Mouse (Mus musculus): ENCODE measurements around the gene AU040320. TPM values are rescaled to one million over a fixed set of nuclear protein-coding genes. Genes with fewer than 3 reads are reported as not detected.

The AU040320 gene
- polyA plus RNA-seq, 1 experiment from 2014 or later: 15.7 TPM

DNA sequence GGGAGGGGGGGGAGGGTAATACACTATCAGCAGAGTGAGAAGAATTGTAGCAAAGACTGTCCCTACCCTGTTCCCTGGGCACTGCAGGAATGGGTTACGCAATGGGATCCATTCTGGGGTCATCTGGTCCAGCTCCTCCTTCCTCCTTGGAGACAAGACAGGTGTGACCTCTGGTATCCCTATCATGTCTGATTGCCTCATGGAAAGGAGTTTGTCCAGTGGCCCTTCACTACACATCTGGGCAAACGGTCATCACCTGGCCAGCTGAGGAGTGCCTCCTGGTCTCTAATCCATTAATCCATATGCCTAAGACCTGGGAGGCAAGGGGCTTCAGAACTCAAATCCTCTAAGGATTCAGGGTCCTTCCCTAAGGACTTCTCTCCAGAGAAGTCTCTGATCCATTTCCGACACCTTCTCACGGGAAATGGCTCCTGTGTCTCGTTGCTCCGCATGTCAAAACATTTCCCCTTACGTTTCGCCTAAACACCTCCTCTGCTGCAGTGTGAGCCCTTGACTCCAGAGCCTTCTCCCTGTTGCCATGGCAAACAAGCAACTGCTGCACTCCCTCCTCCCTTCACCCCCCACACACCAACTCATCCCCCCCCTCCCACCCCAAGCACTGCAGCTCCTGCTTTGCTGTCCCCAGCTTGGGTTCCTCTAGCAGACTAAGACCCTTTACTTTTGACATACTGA, 2.3 kb upstream of the AU040320 start:
- peaks cover 47% of the 10 kb centered on the region for H3K36me3 ChIP-seq
- H3K4me3 ChIP-seq (replicated peaks): no peak overlapping the region
- no peaks in the 10 kb centered on the region for H3K27me3 ChIP-seq
- WGBS: 78% methylated on average over 8 of the region's 8 CpGs
- H3K4me1 ChIP-seq (replicated peaks): peaks cover 35% of the 10 kb centered on the region
- H3K9me3 ChIP-seq: no peaks in the 10 kb centered on the region
- ATAC-seq (ENCODE audit: insufficient number of reproducible peaks, insufficient read depth, low FRiP score, low TSS enrichment, low read depth): no peak
- H3K9ac ChIP-seq (replicated peaks): peak overlapping the region; percentile 71; the same call in 1 of the 2 replicates
- peak overlapping the region; percentile 98 for H3K4me2 ChIP-seq
- no peak overlapping the region for H3K27ac ChIP-seq

DNA sequence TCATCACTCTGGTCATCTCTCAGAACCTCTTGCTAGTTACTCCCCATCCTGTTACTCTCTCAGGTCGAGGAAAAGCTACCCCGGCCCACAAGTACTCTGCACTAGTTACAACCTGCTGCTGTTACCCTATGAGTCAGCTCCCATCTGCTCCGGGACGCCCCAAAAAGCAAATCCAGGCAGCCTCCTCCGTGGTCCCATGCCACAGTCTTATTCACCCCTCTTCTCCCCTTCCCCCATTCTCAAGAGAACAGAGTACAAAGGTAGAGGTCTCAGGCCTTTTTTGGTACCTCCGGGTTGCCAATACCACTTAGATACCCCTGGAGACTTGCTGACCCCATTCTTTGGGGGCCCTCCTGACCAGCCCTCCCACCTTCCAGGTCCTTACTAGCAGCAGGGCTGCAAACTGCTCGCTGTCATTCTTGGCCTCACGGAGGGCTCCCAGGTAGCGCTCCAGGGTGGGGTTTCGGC, 1.8 kb upstream of the AU040320 start:
- ATAC-seq (ENCODE audit: insufficient number of reproducible peaks, insufficient read depth, low FRiP score, low TSS enrichment, low read depth): no peak
- Histone ChIP-seq H3K27me3 (no peaks in the 10 kb centered on the region), H3K9ac (replicated peaks) (peak overlapping the region; percentile 71), H3K4me1 (replicated peaks) (peaks cover 35% of the 10 kb centered on the region), H3K9me3 (no peaks in the 10 kb centered on the region), H3K27ac (no peak overlapping the region), H3K4me2 (peak overlapping the region; percentile 98), H3K36me3 (peaks cover 41% of the 10 kb centered on the region), H3K4me3 (replicated peaks) (peak overlapping the region; percentile 90)
- 59% methylated on average over 10 of the region's 10 CpGs for WGBS

DNA sequence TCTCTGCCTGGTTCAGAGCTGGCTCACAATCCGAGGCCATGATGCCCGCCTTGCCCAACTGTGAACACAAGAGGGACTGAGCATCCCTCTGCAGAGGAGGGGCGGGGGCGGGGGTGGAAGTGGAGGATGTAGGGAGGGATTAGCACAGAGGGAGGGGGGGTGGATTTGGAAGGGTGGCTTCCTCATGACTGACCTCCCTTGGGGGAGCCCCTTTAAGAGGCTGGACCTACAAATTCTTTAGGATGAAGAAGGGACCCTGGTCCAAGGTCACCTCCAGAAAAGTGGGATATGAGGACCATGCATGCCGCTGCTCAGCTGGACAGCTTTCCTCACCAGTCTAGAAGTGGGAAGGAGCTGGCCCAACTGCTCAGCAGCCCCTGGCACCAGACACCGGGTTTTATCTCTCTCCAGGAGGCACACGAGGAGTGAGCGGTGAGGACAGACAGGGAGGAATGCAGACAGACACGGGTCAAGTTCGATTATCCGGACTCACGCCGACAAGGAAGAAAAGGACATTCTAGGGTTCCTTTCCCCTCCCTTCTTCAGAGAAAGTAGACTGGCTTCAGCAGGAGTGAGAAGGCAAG, 1.2 kb upstream of the AU040320 start:
- peaks cover 35% of the 10 kb centered on the region for H3K4me1 ChIP-seq (replicated peaks)
- H3K4me3 ChIP-seq (replicated peaks): peak overlapping the region; percentile 90
- no peaks in the 10 kb centered on the region for H3K9me3 ChIP-seq
- H3K9ac ChIP-seq (replicated peaks): peak overlapping the region; percentile 71
- no peak for ATAC-seq (ENCODE audit: insufficient number of reproducible peaks, insufficient read depth, low FRiP score, low TSS enrichment, low read depth)
- peaks cover 40% of the 10 kb centered on the region for H3K36me3 ChIP-seq
- H3K4me2 ChIP-seq: peak overlapping the region; percentile 98
- no peaks in the 10 kb centered on the region for H3K27me3 ChIP-seq
- 8% methylated on average over 13 of the region's 13 CpGs for WGBS
- H3K27ac ChIP-seq: no peak overlapping the region

DNA sequence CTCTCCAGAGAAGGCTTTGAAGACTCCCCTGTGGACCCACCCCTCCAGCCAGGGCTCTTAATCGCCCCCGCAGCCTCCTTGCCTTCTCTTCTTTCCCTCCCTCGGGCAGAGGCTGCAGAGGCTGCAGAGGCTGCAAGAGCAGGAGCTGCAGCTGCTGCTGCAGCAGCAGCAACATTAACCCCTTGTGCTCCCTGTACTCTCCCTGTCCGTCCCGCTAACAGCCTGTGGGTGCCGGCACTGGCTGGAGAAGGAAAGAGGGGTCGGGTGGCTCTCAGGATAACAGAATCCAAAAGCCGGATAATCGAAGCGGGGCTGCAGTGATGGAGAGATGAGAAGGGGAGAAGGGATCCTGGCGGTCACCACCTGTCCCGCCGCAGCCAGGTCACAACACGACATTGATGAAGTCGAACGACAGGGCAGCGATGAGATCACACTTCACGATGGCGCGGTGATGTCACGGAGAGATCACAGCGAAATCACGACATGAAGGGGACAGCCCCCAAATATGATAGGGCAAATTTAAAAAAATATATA, 669 bp upstream of the AU040320 start:
- Histone ChIP-seq H3K27ac (peak overlapping the region; percentile 95), H3K9me3 (no peaks in the 10 kb centered on the region), H3K36me3 (peaks cover 38% of the 10 kb centered on the region), H3K4me2 (peak overlapping the region; percentile 98), H3K4me3 (replicated peaks) (peak overlapping the region; percentile 90), H3K9ac (replicated peaks) (peak overlapping the region; percentile 71), H3K4me1 (replicated peaks) (peaks cover 35% of the 10 kb centered on the region), H3K27me3 (no peaks in the 10 kb centered on the region)
- no peak for ATAC-seq (ENCODE audit: insufficient number of reproducible peaks, insufficient read depth, low FRiP score, low TSS enrichment, low read depth)
- whole genome bisulfite sequencing: under 1% methylated on average over 23 of the region's 23 CpGs

DNA sequence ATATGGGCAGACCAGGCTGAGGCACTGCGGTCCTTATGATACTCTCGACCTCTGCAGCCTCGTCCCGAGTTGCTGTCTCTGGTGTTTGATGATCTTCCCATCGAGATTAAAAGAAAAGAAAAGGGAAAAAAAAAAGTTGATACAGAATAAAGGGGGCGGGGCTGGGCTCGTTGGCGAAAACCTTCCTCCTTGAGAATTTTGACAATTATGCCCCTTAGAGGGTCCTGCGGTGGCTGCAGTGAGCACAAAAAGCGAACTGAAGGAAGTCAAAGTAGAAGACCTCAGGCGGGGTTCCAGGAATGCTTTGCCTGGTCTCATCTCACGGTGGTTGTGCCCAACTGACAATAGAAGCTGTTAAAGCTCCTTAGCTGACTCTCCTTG, 877 bp downstream of the AU040320 start:
- peak overlapping the region; percentile 98 for H3K4me2 ChIP-seq
- peaks cover 34% of the 10 kb centered on the region for H3K4me1 ChIP-seq (replicated peaks)
- H3K27ac ChIP-seq: peak overlapping the region; percentile 95
- no peaks in the 10 kb centered on the region for H3K9me3 ChIP-seq
- ATAC-seq (ENCODE audit: insufficient number of reproducible peaks, insufficient read depth, low FRiP score, low TSS enrichment, low read depth): no peak
- peak overlapping the region; percentile 90 for H3K4me3 ChIP-seq (replicated peaks)
- 2% methylated on average over 12 of the region's 12 CpGs for WGBS
- peak overlapping the region; percentile 71 for H3K9ac ChIP-seq (replicated peaks)
- H3K36me3 ChIP-seq: peaks cover 32% of the 10 kb centered on the region
- H3K27me3 ChIP-seq: no peaks in the 10 kb centered on the region

DNA sequence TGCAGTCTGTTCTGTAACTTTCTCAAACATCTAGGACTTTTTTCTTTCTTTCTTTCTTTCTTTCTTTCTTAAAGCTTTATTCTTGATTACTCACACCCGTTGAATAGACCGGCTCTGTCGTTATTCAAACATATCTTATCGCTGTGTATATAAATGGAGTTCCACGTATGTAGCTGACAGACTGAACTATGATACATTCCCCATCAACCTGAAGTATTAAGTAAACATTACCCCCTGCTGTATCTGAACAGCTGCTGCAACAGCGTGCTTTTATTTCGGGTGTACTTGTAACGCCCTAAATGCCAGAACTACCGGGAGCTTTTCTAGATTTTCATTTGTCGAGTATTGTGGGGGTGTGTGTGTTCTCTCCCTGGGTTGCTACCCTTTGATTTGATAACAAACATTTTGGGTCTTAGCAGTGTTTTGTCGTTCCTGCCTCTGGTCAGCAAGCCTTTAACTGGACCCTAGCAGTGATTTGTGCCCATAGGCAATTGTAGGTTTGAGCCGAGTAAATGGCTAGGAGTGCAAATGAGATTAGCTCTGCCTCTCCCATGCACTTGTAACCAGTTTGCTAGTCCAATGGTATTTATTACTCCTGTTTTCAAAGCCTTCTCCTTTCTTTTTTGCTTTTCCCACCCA, 1.5 kb downstream of the AU040320 start:
- Histone ChIP-seq H3K36me3 (peaks cover 31% of the 10 kb centered on the region), H3K27ac (no peak overlapping the region), H3K9ac (replicated peaks) (no peak overlapping the region), H3K4me1 (replicated peaks) (peaks cover 31% of the 10 kb centered on the region), H3K4me2 (peak overlapping the region; percentile 98), H3K27me3 (no peaks in the 10 kb centered on the region), H3K9me3 (no peaks in the 10 kb centered on the region), H3K4me3 (replicated peaks) (peak overlapping the region; percentile 90)
- 60% methylated on average over 12 of the region's 12 CpGs for WGBS
- no peak for ATAC-seq (ENCODE audit: insufficient number of reproducible peaks, insufficient read depth, low FRiP score, low TSS enrichment, low read depth)

DNA sequence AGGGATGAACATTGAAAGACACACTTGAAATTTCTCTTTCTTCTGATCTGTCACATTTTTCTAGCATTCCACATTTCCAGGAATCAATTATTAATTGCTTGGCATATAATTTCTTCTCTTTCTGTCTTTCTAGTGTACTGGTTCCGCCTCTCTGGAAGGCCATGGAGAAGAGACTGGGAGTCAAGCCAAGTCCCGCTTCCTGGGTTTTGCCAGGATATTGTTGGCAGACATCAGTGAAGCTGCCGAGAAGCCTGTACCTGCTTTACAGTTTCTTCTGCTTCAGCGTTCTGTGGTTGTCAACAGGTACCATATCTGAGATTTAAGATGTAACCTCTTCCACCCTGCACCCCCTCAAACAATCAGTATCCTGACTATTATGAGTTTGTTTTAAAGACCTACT, 3.4 kb downstream of the AU040320 start:
- H3K27me3 ChIP-seq: no peaks in the 10 kb centered on the region
- peaks cover 35% of the 10 kb centered on the region for H3K36me3 ChIP-seq
- H3K9me3 ChIP-seq: no peaks in the 10 kb centered on the region
- 87% methylated on average over 4 of the region's 4 CpGs for WGBS
- ATAC-seq (ENCODE audit: insufficient number of reproducible peaks, insufficient read depth, low FRiP score, low TSS enrichment, low read depth): no peak
- H3K4me2 ChIP-seq: no peak overlapping the region
- no peak overlapping the region for H3K9ac ChIP-seq (replicated peaks)
- H3K4me3 ChIP-seq (replicated peaks): no peak overlapping the region
- no peak overlapping the region for H3K27ac ChIP-seq
- H3K4me1 ChIP-seq (replicated peaks): peaks cover 18% of the 10 kb centered on the region

DNA sequence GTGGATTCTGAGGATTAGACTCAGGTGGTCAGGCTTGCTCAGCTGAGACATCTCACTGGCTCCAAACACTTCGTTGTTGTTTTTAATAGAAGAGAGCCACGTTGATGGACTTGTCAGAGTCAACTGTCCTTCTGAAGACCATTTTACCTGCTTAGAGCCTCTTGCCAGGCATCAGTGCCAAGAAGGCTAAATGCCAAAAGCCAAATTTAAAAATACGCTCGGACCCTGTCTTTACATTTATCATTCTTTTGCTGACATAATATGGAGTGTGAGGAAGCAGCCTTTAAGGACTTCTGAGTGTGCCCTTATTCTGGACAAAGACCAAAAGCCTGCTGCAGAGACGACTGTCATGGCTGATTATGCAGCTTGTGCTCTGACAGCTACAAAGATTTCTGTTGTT, 5.0 kb downstream of the AU040320 start:
- 85% methylated on average over 5 of the region's 5 CpGs for WGBS
- Histone ChIP-seq H3K27ac (no peak overlapping the region), H3K36me3 (peaks cover 35% of the 10 kb centered on the region), H3K9ac (replicated peaks) (no peak overlapping the region), H3K4me3 (replicated peaks) (no peak overlapping the region), H3K27me3 (no peaks in the 10 kb centered on the region), H3K4me2 (no peak overlapping the region), H3K4me1 (replicated peaks) (peaks cover 9% of the 10 kb centered on the region), H3K9me3 (no peaks in the 10 kb centered on the region)
- ATAC-seq (ENCODE audit: insufficient number of reproducible peaks, insufficient read depth, low FRiP score, low TSS enrichment, low read depth): no peak

DNA sequence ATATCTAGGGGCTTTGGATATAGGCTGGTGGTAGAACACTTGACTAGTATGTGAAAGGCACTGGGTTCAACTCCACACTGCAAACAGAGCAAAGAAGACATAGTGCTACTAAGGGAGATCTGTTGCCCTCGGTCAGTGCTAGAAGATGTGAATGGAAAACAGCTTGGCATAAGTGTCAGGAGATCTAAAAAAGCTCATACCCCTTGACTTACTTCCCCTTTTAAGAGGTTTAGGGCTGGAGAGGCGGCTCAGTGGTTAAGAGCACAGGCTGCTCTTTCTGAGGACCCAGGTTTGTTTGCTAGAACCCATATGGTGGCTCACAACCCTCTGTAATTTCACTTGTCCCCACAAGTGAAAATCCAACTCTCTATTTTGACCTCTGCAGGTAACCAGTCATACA, 6.1 kb downstream of the AU040320 start:
- H3K27ac ChIP-seq: no peak overlapping the region
- H3K9me3 ChIP-seq: no peaks in the 10 kb centered on the region
- peaks cover 35% of the 10 kb centered on the region for H3K36me3 ChIP-seq
- H3K4me1 ChIP-seq (replicated peaks): peaks cover 7% of the 10 kb centered on the region
- no peak overlapping the region for H3K4me3 ChIP-seq (replicated peaks)
- no peak overlapping the region for H3K9ac ChIP-seq (replicated peaks)
- 80% methylated on average over 2 of the region's 2 CpGs for WGBS
- no peak overlapping the region for H3K4me2 ChIP-seq
- ATAC-seq (ENCODE audit: insufficient number of reproducible peaks, insufficient read depth, low FRiP score, low TSS enrichment, low read depth): no peak
- H3K27me3 ChIP-seq: no peaks in the 10 kb centered on the region

DNA sequence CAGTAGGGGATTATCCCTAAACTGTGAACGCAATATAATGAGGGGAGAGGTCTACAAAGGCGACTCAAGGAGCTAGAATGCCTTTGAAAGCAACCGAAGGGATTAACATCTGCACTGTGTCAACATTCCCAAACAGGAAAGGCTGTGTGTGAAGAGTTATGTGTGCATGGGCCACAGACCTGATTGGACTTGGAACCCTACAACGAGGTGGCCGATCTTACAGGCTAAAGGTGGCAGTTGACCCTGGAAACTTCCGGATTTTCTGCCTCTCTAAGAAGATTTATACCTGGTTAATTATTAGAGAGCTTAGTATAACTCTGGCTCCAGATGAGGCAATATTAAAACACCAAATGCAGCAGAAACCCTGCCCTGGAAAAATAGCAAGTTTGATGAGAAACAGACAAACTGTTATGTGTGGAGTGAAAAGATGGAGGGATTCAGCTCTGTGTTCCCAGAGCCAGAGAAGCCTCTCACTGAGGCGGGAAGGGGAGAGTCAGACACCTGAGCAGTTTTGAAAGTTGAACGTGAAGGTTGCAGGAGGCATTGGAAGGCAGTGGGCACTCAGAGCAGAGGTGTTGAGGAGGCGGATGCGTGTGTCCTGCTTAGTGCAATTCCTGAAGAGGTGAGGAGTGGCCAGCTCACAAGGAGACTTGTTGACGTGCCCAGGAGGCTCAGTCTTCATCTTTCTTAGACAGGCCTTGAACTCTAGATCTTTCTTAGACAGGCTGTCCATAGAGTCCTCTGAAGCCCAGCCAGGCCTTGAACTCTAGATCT, 9.4 kb downstream of the AU040320 start:
- Histone ChIP-seq H3K9me3 (no peaks in the 10 kb centered on the region), H3K9ac (replicated peaks) (no peak overlapping the region), H3K36me3 (peaks cover 28% of the 10 kb centered on the region), H3K27me3 (no peaks in the 10 kb centered on the region), H3K4me3 (replicated peaks) (no peak overlapping the region), H3K4me1 (replicated peaks) (no peaks in the 10 kb centered on the region), H3K27ac (no peak overlapping the region), H3K4me2 (no peak overlapping the region)
- 62% methylated on average over 11 of the region's 11 CpGs for WGBS
- ATAC-seq (ENCODE audit: insufficient number of reproducible peaks, insufficient read depth, low FRiP score, low TSS enrichment, low read depth): no peak

DNA sequence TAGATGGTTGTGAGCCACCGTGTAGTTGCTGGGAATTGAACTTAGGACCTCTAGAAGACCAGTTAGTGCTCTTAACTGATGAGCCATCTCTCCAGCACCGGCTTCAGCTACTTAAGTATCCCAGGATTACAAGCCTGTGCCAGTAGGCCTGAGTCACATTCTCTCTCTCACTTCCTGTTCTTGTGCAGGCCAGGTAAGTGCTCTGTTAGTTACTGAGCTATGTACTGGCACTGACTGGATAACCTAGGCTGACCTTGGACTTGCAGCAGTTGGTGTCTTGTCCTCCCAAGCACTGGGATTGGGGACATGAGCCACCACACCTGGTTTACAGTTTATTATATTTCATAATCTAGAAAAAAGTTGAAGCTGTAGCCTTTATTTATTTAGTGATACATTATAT, 10.1 kb downstream of the AU040320 start:
- ATAC-seq (ENCODE audit: insufficient number of reproducible peaks, insufficient read depth, low FRiP score, low TSS enrichment, low read depth): no peak
- whole genome bisulfite sequencing: 73% methylated on average over 2 of the region's 2 CpGs
- peaks cover 23% of the 10 kb centered on the region for H3K36me3 ChIP-seq
- no peak overlapping the region for H3K27ac ChIP-seq
- no peaks in the 10 kb centered on the region for H3K27me3 ChIP-seq
- H3K9ac ChIP-seq (replicated peaks): no peak overlapping the region
- no peaks in the 10 kb centered on the region for H3K9me3 ChIP-seq
- no peak overlapping the region for H3K4me3 ChIP-seq (replicated peaks)
- no peaks in the 10 kb centered on the region for H3K4me1 ChIP-seq (replicated peaks)
- H3K4me2 ChIP-seq: no peak overlapping the region
